8 mouse cellular contexts compared by ENCODE assay signal in genomic region chr19:56976962-56977948, GRCm38 (mm10). TPM values are rescaled to one million over a fixed set of nuclear protein-coding genes. Genes with fewer than 3 reads are reported as not detected.
DNase-seq lines count a peak whose midpoint lies in the region; ATAC-seq lines count a peak whose summit lies in the region.

No protein-coding gene starts in this region.

- peak overlapping the region; percentile 49; the same call in 1 of the 2 replicates for H3K9ac ChIP-seq in intestine, embryonic 16.5 days (ENCODE audit: low read depth, low read length)
- no peak overlapping the region for H3K9ac ChIP-seq in liver, embryonic 12.5 days

- intact Hi-C loops in gastrocnemius, postnatal 14 days (cut with DNase I; ENCODE audit: low total_unique reads): no loop called here

- H3K4me2 ChIP-seq in intestine, embryonic 16.5 days (ENCODE audit: low read depth, low read length): no peak overlapping the region
- no peak overlapping the region for H3K4me2 ChIP-seq in liver, embryonic 12.5 days

- H3K4me3 ChIP-seq in intestine, embryonic 16.5 days (ENCODE audit: low read length): no peak overlapping the region
- H3K4me3 ChIP-seq in liver, embryonic 12.5 days: no peak overlapping the region

- H3K36me3 ChIP-seq in intestine, embryonic 16.5 days (ENCODE audit: control insufficient read depth, insufficient read depth, low read length): no peaks in the 10 kb centered on the region
- H3K36me3 ChIP-seq in liver, embryonic 12.5 days: no peaks in the 10 kb centered on the region

- H3K27me3 ChIP-seq in intestine, embryonic 16.5 days (replicated peaks; ENCODE audit: control insufficient read depth, insufficient read depth, low read length): no peaks in the 10 kb centered on the region
- no peaks in the 10 kb centered on the region for H3K27me3 ChIP-seq in liver, embryonic 12.5 days (replicated peaks)

- H3K4me1 ChIP-seq in intestine, embryonic 16.5 days (ENCODE audit: control insufficient read depth, insufficient read depth, low read length): peaks cover 31% of the 10 kb centered on the region
- peaks cover 10% of the 10 kb centered on the region; the same call in 1 of the 2 replicates for H3K4me1 ChIP-seq in liver, embryonic 12.5 days

- peak overlapping the region; percentile 85 for H3K27ac ChIP-seq in intestine, embryonic 16.5 days (ENCODE audit: low read length)
- peak overlapping the region; percentile 34; the same call in 1 of the 2 replicates for H3K27ac ChIP-seq in liver, embryonic 12.5 days

- peak; percentile 74 for ATAC-seq in frontal cortex, adult (ENCODE audit: low TSS enrichment)
- peak; percentile 67 for ATAC-seq in intestine, embryonic 16.5 days
- peak; percentile 58; the same call in 1 of the 2 replicates for ATAC-seq in liver, embryonic 12.5 days
- ATAC-seq in erythroblast, adult 5-6 weeks (replicated peaks; ENCODE audit: low FRiP score, poor library complexity, severe bottlenecking): no peak

- 47% methylated on average over 19 of the region's 19 CpGs for WGBS in intestine, embryonic 16.5 days
- 55% methylated on average over 19 of the region's 19 CpGs for WGBS in liver, embryonic 12.5 days (ENCODE audit: insufficient replicate concordance)

- H3K9me3 ChIP-seq in intestine, embryonic 16.5 days (ENCODE audit: control insufficient read depth, low read length): no peaks in the 10 kb centered on the region
- H3K9me3 ChIP-seq in liver, embryonic 12.5 days (replicated peaks): no peaks in the 10 kb centered on the region

- DNase-seq in frontal cortex, postnatal 25 days (ENCODE audit: low spot score in 2 of 2): no peak
- DNase-seq in cerebellum, adult 11 months: peak; percentile 55
- peak; percentile 84 for DNase-seq in gastrocnemius, postnatal 14 days
- DNase-seq in ovary, adult 18-20 months (ENCODE audit: low spot score): peak; percentile 69

RNA-seq across cellular contexts. Expression of gene Afap1l2, which starts 30.8 kb away (rescaled TPM):
- 10 to 100 TPM in 1 of 2 experiments, 1 to 10 TPM in 1; 6.0 to 11.0 TPM for total RNA-seq in gastrocnemius, postnatal 14 days (2021)
- polyA plus RNA-seq in intestine, embryonic 16.5 days (2015; fragmentation: Nextera tagmentation; extraction: Ambion mirVana): 16.5 and 16.9 TPM in 2 replicates
- 1.2 and 1.3 TPM in 2 replicates for polyA plus RNA-seq in liver, embryonic 12.5 days (2016; fragmentation: Nextera tagmentation; extraction: Ambion mirVana)
- 5.2 TPM in 1 of 2 replicates, not detected in the other for total RNA-seq in erythroblast, adult 5-6 weeks (2015; ENCODE audit: low replicate concordance)
- total RNA-seq in erythroblast, adult 5-6 weeks (2017; ENCODE audit: low replicate concordance): 0.34 TPM in 1 of 2 replicates, not detected in the other

Comparison
In these comparisons a context has a peak if more than half of its experiments do, and no peak if none do; other contexts are left out.
1. DNase-seq: peak in cerebellum, adult 11 months (single experiment), gastrocnemius, postnatal 14 days (single experiment) and ovary, adult 18-20 months (single experiment); none in frontal cortex, postnatal 25 days (0 of 2).